Mouse (Mus musculus): ENCODE measurements around the gene Xxylt1.

The Xxylt1 gene

DNA sequence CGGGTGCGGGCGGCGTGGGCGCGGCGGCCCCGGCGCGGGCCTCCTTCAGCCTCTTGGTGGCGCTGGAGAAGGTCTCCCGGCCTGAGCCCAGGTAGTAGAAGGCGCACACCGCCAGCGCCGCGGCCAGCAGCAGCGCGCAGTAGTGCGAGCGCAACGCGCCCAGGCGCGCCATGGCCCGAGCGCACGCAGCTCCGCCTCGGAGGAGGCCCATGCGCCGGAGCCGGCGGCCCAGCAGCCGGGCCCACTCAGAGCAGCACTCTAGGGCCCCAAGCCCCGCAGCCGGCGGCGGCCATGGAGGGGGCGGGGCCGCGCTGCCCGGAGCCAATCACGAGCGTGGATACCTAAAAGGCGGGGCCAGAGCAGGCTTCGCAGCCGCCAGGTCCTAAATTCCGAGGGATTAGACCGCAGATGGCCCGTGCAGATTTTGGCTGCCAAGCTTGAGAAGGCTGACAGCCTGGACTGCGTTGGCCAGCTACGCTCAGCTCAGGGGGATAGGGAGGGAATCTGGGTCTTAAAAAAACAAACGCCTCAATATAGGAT is at the start of gene Xxylt1:
TSS of gene Xxylt1 (minus strand) at position 308 of the 540 bp plus-strand sequence.
- DNase-seq (ENCODE audit: low read depth, low spot score): peak; percentile 94

- no peak for DNase-seq (ENCODE audit: low read depth, low spot score)
These were observed 46.9 kb upstream of the Xxylt1 start for GRCm38 (mm10) chr16:31128116-31128515.

GRCm38 (mm10) chr16:31124991-31125390 is 43.8 kb upstream of the Xxylt1 start:
- DNase-seq (ENCODE audit: low read depth, low spot score): no peak

GRCm38 (mm10) chr16:31121612-31122011 is 40.4 kb upstream of the Xxylt1 start:
- DNase-seq (ENCODE audit: low read depth, low spot score): no peak

DNA sequence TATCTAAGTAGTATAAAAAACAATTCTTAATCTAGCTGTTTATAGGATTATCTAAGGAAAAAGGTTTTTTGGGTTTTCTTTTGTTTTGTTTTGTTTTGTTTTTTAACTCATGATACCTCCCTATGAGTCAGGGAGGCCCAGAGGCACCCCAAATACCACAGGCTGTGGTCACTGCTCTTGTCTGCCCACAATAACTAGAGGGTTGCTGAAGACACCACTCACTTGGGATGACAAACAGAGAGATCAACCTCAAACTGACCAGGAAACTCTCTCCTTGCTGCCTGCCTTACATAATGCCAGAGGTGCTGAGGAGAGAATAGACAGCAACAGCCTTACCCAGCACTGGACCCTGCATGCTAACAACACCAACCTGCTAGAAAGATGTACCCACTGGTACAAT is 32.4 kb upstream of the Xxylt1 start:
- DNase-seq (ENCODE audit: low read depth, low spot score): no peak

DNA sequence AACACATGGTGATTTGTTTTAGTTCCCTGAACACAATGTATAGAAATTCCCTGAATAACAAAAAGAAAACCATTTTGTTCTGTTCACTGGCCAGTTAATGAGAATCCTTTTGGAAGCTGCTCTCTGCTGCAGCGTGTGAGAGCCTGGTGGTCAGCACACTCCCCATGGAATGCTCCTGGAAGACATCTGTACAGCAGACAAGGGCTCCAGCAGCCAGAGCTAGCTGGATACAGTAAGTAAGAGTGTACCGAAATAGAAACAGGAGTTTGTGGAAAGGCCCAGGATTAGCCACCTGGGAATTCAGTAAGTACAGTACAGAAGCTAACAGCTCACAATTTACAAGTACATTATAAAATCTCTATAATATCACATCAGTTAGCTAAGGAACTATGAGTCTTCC is 20.1 kb upstream of the Xxylt1 start:
- no peak for DNase-seq (ENCODE audit: low read depth, low spot score)

DNA sequence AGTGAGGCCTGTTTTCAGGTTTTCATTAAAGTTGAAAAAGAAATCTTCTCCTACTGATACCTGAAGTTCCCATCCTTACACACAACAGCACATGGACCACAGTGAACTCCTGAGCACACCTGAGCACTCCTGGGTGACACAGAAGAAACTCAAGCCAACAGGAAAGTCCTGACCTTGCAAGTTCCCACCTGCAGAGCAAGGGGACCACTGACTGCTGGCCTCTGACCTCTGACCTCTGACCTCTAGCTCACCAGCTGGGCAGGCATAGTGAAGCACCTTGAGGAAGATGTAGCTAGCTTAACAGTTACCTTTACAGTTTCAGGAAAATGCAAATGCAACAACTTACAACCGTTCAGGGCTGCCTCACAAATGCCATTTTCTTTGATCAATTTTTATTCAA is 18.7 kb upstream of the Xxylt1 start:
- DNase-seq (ENCODE audit: low read depth, low spot score): no peak

DNA sequence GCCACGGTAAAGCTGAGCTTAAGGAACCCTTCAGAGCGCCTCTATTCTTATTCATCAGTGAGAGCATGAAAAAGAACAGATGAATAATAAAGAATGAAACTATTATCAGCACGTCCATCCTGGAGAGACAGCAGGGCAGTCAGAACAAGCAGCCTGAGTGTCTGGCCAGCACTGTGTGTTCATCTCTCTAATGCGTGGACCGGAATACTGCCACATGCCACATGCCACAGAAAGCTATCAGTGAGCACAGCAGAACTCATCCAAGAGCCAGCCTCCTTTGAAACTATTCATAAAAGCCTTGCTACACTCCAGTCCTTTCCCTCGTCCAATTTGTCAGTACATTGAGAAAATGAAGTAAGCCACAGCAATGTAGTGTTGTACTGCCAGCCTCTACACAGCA is 12.8 kb upstream of the Xxylt1 start:
- DNase-seq (ENCODE audit: low read depth, low spot score): no peak

GRCm38 (mm10) chr16:31093186-31093585 is 12.0 kb upstream of the Xxylt1 start:
- DNase-seq (ENCODE audit: low read depth, low spot score): no peak

DNA sequence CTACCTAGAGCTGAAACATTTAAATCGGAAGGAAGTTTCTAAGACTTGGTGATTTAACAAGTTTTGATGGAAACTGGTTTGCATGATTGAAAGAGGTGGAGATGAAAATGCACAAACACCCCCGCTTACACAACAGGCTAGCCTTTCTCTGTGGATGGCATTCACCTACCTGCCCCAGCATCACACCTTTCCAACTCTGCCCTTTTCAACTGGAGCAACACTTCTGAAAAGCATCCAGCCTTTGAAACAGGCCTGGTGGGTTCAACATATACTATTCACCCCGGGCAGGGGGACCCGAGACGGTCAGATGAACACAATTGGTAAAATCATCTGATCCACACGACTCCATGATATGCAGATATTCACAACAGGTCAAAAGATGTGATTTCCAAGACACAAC is 659 bp upstream of the Xxylt1 start:
- no peak for DNase-seq (ENCODE audit: low read depth, low spot score)

- peak; percentile 74 for DNase-seq (ENCODE audit: low read depth, low spot score)
These were observed 620 bp downstream of the Xxylt1 start for GRCm38 (mm10) chr16:31080573-31081051.

DNA sequence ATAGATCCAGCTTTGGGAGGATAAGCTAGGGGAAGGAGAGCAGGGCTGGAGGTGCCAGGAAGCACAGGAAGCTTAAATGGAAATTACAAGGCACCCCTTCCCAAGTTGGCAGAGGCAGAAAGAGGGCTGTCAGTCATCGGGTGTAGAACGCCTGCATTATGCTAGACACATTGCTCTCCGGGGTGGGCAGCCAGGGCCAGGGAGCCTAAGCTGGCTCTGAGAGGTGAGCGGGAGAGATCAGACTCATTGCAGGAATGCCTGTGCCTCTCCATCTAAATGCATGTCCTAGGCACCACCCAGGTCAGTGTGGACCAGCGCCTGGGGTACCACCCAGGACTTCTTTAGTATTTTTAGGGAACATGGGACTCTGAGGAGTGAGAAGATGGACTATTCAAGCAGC is 3.8 kb downstream of the Xxylt1 start:
- no peak for DNase-seq (ENCODE audit: low read depth, low spot score)

- DNase-seq (ENCODE audit: low read depth, low spot score): no peak
These were observed 4.8 kb downstream of the Xxylt1 start for GRCm38 (mm10) chr16:31076436-31076835.

- DNase-seq (ENCODE audit: low read depth, low spot score): no peak
These were observed 6.8 kb downstream of the Xxylt1 start for GRCm38 (mm10) chr16:31074324-31074908.

DNA sequence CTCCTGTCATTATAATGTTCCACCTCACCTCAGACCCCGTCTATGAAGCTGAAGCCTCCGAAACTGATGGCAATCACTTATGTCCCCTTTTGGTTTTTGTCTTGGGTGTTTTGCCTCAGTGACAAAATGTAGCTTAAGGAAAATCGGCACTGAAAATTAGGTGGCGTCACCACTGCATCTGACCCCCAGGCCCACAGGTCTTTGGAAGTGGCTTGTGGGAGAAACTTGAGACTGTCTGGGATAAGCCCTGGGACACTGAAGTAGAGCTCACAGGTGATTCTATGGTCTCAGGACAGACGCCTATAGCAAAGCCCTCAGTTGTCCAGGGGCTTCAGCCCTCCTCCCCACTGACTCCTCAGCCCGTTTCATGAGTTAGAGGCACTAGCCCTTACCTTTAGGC is 9.5 kb downstream of the Xxylt1 start:
- no peak for DNase-seq (ENCODE audit: low read depth, low spot score)

- DNase-seq (ENCODE audit: low read depth, low spot score): peak; percentile 95
These were observed 10.7 kb downstream of the Xxylt1 start for GRCm38 (mm10) chr16:31070358-31071133.

DNA sequence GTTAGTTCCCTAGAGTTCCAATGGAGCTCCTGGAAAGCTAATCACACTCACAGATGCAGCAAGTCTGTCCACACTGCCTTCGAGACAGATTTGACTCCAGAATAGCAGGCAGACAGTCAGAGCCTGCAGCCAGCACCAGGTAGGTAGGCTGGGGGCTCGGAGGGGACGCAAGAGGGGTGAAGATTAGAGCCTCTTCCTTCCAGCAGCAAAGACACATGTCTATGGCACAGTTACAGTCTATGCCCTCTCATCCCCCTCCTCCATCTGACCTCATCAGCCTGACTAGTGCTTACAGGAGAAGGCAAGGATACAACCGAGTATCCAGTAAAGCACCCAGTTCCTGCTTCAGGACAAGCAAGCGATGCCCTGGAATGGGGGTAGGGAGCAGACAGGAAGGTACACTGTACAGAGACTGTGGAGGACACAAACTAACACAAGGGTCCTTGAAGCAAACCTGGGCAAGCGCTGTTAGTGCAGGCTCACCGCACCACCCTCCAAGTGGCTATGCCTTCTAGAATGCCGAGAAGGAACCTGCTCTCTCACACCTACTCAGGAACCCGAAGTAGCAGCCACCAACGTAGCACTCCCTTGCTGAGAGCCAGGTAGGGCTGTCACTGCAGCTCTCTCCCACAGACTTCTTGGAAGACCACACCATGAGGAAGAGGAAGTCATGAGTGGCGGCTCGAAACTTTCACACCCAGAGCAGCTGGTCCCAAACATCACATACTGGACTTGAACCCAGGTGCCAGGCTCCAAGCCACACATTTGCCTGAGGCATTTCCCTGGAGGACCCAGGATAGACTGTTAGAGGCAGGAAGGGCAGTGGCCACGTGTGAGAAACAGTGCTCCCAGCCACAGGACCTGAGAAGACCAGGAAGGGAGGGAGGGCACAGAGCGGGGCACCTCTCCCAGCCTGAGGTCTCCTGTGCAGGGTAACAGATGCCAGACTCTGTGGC is 11.7 kb downstream of the Xxylt1 start:
- no peak for DNase-seq (ENCODE audit: low read depth, low spot score)

DNA sequence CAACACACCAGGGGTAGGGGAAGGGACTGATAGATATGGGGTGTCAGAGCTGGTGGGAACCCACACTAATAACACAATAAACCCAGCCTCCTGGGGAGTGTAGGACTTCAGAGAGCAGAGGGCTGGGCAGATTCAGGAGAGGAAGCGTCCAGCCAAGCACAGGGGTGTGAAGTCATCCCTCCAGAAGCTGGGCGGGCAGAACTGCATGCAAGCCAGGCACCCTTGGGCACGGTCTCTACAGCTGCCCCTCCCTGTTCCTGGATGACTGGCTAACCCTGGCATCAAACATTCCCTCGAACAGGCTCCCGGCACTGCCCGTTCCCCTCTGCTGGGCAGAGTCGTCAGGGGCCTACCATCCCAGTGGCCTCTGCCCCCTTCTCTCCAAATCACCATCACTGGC is 13.0 kb downstream of the Xxylt1 start:
- DNase-seq (ENCODE audit: low read depth, low spot score): no peak

- DNase-seq (ENCODE audit: low read depth, low spot score): peak; percentile 69
These were observed 14.7 kb downstream of the Xxylt1 start for GRCm38 (mm10) chr16:31066344-31067098.

DNA sequence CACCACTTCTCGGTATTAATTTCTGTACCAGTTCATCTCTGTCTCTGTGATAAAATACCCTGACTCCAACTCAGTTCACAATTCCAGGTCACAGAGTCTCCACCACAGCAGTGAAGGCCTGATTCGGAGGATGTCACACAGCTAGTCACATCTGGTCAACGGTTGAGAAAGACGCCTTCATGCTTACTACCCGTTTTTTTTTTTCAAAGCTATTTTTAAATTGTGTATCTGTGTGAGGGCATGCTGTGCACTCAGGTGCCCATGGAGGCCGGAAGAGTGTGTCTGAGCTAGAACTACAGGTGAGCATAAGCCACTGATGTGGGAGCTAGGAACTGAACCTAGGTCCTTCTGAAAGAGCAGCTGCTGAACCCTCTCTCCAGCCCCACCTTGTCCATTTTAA is 16.4 kb downstream of the Xxylt1 start:
- DNase-seq (ENCODE audit: low read depth, low spot score): no peak

GRCm38 (mm10) chr16:31062918-31063317 is 18.3 kb downstream of the Xxylt1 start:
- no peak for DNase-seq (ENCODE audit: low read depth, low spot score)

All from R1 (cell line).